Mouse (Mus musculus): ENCODE data around the gene Sars. TPM values are rescaled to one million over a fixed set of nuclear protein-coding genes. Genes with fewer than 3 reads are reported as not detected.
A peak's percentile ranks its signal among the peaks of the same experiment; 100 is the strongest.

Gene Sars
- polyA plus RNA-seq, 1 experiment from 2014 or later, result 99.5 TPM

- no peaks in the 10 kb centered on the region for H3K9me3 ChIP-seq (ENCODE audit: control insufficient read depth)
- no peaks in the 10 kb centered on the region for H3K27me3 ChIP-seq (replicated peaks; ENCODE audit: control insufficient read depth, insufficient read depth, low read length)
- ATAC-seq, result no peak
- no peak overlapping the region for H3K27ac ChIP-seq (ENCODE audit: low read depth, low read length)
- no peaks in the 10 kb centered on the region for H3K36me3 ChIP-seq (ENCODE audit: control insufficient read depth, insufficient read depth)
- WGBS, result 83% methylated on average over 6 of the region's 6 CpGs
- no peak overlapping the region for H3K4me3 ChIP-seq (ENCODE audit: low read depth, low read length)
- H3K9ac ChIP-seq (ENCODE audit: low read depth, low read length), result no peak overlapping the region
- no peaks in the 10 kb centered on the region for H3K4me1 ChIP-seq (replicated peaks; ENCODE audit: control insufficient read depth, insufficient read depth, low read length)
- H3K4me2 ChIP-seq (replicated peaks; ENCODE audit: low read depth), result no peak overlapping the region
- TF ChIP-seq CTCF (IDR thresholded peaks at IDR 0.05; ENCODE audit: low read depth), result peak; percentile 74
These were observed 64.3 kb downstream of the Sars start for GRCm38 (mm10) chr3:108380695-108381094.

GRCm38 (mm10) chr3:108378875-108379663 lies 65.9 kb downstream of the Sars start:
- Histone ChIP-seq H3K27ac (ENCODE audit: low read depth, low read length) (no peak overlapping the region), H3K4me1 (replicated peaks; ENCODE audit: control insufficient read depth, insufficient read depth, low read length) (no peaks in the 10 kb centered on the region), H3K9ac (ENCODE audit: low read depth, low read length) (no peak overlapping the region), H3K4me3 (ENCODE audit: low read depth, low read length) (no peak overlapping the region), H3K4me2 (replicated peaks; ENCODE audit: low read depth) (no peak overlapping the region), H3K36me3 (ENCODE audit: control insufficient read depth, insufficient read depth) (no peaks in the 10 kb centered on the region), H3K27me3 (replicated peaks; ENCODE audit: control insufficient read depth, insufficient read depth, low read length) (no peaks in the 10 kb centered on the region), H3K9me3 (ENCODE audit: control insufficient read depth) (no peaks in the 10 kb centered on the region)
- 82% methylated on average over 7 of the region's 7 CpGs for WGBS
- no peak for TF ChIP-seq CTCF (IDR thresholded peaks at IDR 0.05; ENCODE audit: low read depth)
- ATAC-seq, result no peak

Other genes with a start within 250 kb of the Sars start
- gene Cyb561d1, start 244.0 kb downstream of the Sars start, polyA plus RNA-seq (2015; fragmentation: Nextera tagmentation; extraction: Ambion mirVana), result 6.3 and 6.7 TPM in 2 replicates
- gene Atxn7l2, start 234.3 kb downstream of the Sars start, polyA plus RNA-seq (2015; fragmentation: Nextera tagmentation; extraction: Ambion mirVana), result 3.4 and 4.0 TPM in 2 replicates
- gene Sypl2, start 218.6 kb downstream of the Sars start, polyA plus RNA-seq (2015; fragmentation: Nextera tagmentation; extraction: Ambion mirVana), result 0.26 and 0.51 TPM in 2 replicates
- 166 and 179 TPM in 2 replicates for gene Psma5, start 188.3 kb downstream of the Sars start, polyA plus RNA-seq (2015; fragmentation: Nextera tagmentation; extraction: Ambion mirVana)
- 4.6 and 5.2 TPM in 2 replicates for gene Sort1, start 161.1 kb downstream of the Sars start, polyA plus RNA-seq (2015; fragmentation: Nextera tagmentation; extraction: Ambion mirVana)
- not detected in 2 replicates for gene Mybphl, start 80.3 kb downstream of the Sars start, polyA plus RNA-seq (2015; fragmentation: Nextera tagmentation; extraction: Ambion mirVana)
- 3.3 and 5.3 TPM in 2 replicates for gene Psrc1, start 61.4 kb downstream of the Sars start, polyA plus RNA-seq (2015; fragmentation: Nextera tagmentation; extraction: Ambion mirVana)
- 0.50 and 1.4 TPM in 2 replicates for gene Celsr2, start 29.7 kb downstream of the Sars start, polyA plus RNA-seq (2015; fragmentation: Nextera tagmentation; extraction: Ambion mirVana)
- gene 1700013F07Rik, start 88.9 kb upstream of the Sars start, polyA plus RNA-seq (2015; fragmentation: Nextera tagmentation; extraction: Ambion mirVana), result not detected in 2 replicates
- gene 5330417C22Rik, start 91.3 kb upstream of the Sars start, polyA plus RNA-seq (2015; fragmentation: Nextera tagmentation; extraction: Ambion mirVana), result 8.6 and 10.8 TPM in 2 replicates
- gene Tmem167b, start 117.3 kb upstream of the Sars start, polyA plus RNA-seq (2015; fragmentation: Nextera tagmentation; extraction: Ambion mirVana), result 27.5 and 27.9 TPM in 2 replicates
- 29.9 and 30.4 TPM in 2 replicates for gene Taf13, start 126.5 kb upstream of the Sars start, polyA plus RNA-seq (2015; fragmentation: Nextera tagmentation; extraction: Ambion mirVana)
- 2.9 and 3.0 TPM in 2 replicates for gene Wdr47, start 146.1 kb upstream of the Sars start, polyA plus RNA-seq (2015; fragmentation: Nextera tagmentation; extraction: Ambion mirVana)
- 43.5 and 45.6 TPM in 2 replicates for gene Clcc1, start 208.7 kb upstream of the Sars start, polyA plus RNA-seq (2015; fragmentation: Nextera tagmentation; extraction: Ambion mirVana)

Data from intestine, postnatal 0 days (tissue).